Mouse (Mus musculus): ENCODE measurements around the gene Herc3. TPM values are rescaled to one million over a fixed set of nuclear protein-coding genes. Genes with fewer than 3 reads are reported as not detected.

The Herc3 gene
- polyA plus RNA-seq, 1 experiment: 44.3 TPM

DNA sequence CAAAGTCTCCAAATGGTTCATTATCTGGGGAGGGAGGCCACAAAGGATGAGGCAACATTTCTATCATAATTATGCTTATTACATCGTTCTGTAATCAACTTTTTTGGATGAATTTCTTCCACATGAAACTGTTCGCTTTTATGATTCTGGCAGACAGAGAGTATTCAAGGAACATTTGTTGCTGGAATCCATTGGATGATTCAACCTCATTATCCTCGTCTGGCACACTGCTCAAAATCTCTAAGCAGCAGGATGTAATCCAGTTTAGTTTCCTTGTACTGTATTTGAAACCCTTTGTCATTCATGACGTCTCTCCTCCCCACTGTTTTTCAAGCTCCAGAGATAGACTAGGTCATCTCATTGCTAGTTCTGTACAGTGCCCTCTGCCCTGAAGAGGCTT, 115.6 kb downstream of the Herc3 start:
- no peak for DNase-seq (ENCODE audit: low read depth)
- no peak for TF ChIP-seq CTCF (IDR thresholded peaks at IDR 0.05; ENCODE audit: borderline replicate concordance, extremely low read depth, insufficient read depth, insufficient read length)
- TF ChIP-seq POLR2A (IDR thresholded peaks at IDR 0.05; ENCODE audit: borderline replicate concordance, extremely low read depth, insufficient read depth, insufficient read length, poor library complexity, severe bottlenecking): no peak

DNA sequence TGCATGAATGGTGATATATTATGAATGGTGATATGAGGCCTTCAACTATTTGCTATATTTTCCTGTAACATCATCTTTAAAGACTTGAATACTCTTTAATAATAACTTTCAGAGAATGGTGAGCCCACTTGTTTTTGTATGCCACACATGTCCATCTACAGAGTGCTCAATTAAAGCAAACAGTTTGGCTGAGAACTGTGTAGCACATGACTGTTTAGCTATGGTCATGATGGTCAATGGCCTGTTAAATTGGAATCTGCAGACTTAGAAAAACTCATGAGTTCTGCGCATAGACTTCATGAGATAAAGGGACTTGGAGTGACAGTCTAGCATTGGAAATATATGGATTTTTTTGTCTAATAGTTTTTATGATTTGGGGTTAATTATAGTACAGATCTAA, 119.1 kb downstream of the Herc3 start:
- no peak for DNase-seq (ENCODE audit: low read depth)
- TF ChIP-seq CTCF (IDR thresholded peaks at IDR 0.05; ENCODE audit: borderline replicate concordance, extremely low read depth, insufficient read depth, insufficient read length): no peak
- TF ChIP-seq POLR2A (IDR thresholded peaks at IDR 0.05; ENCODE audit: borderline replicate concordance, extremely low read depth, insufficient read depth, insufficient read length, poor library complexity, severe bottlenecking): no peak

- no peak for TF ChIP-seq POLR2A (IDR thresholded peaks at IDR 0.05; ENCODE audit: borderline replicate concordance, extremely low read depth, insufficient read depth, insufficient read length, poor library complexity, severe bottlenecking)
- no peak for TF ChIP-seq CTCF (IDR thresholded peaks at IDR 0.05; ENCODE audit: borderline replicate concordance, extremely low read depth, insufficient read depth, insufficient read length)
Observed at GRCm38 (mm10) chr6:58951128-58951992, 120.1 kb downstream of the Herc3 start.

GRCm38 (mm10) chr6:58960523-58960922, 129.3 kb downstream of the Herc3 start:
- DNase-seq (ENCODE audit: low read depth): no peak
- no peak for TF ChIP-seq CTCF (IDR thresholded peaks at IDR 0.05; ENCODE audit: borderline replicate concordance, extremely low read depth, insufficient read depth, insufficient read length)
- no peak for TF ChIP-seq POLR2A (IDR thresholded peaks at IDR 0.05; ENCODE audit: borderline replicate concordance, extremely low read depth, insufficient read depth, insufficient read length, poor library complexity, severe bottlenecking)

More at GRCm38 (mm10) chr6:58951128-58951992, 120.1 kb downstream of the Herc3 start:
- no peak for DNase-seq (ENCODE audit: low read depth)

DNA sequence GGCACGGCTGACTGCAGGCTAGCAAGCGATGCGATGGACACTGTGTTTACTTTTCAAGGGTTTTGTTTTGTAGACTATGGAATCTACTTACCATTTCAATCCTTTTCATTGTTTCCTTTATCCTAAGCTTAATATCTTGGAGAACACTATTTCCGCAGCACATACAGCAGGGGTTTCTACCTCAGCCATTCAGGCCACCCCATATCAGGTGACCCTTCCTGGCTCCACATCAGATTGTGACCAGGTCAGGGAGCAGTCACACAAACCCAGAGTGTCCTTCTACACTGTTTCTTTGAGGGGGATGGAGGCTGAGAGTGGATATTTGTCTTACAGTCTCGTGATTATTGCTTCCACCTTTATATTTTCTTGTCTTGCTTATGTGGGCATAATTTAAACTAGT, 131.4 kb downstream of the Herc3 start:
- no peak for DNase-seq (ENCODE audit: low read depth)
- TF ChIP-seq POLR2A (IDR thresholded peaks at IDR 0.05; ENCODE audit: borderline replicate concordance, extremely low read depth, insufficient read depth, insufficient read length, poor library complexity, severe bottlenecking) (no peak), CTCF (IDR thresholded peaks at IDR 0.05; ENCODE audit: borderline replicate concordance, extremely low read depth, insufficient read depth, insufficient read length) (no peak)

DNA sequence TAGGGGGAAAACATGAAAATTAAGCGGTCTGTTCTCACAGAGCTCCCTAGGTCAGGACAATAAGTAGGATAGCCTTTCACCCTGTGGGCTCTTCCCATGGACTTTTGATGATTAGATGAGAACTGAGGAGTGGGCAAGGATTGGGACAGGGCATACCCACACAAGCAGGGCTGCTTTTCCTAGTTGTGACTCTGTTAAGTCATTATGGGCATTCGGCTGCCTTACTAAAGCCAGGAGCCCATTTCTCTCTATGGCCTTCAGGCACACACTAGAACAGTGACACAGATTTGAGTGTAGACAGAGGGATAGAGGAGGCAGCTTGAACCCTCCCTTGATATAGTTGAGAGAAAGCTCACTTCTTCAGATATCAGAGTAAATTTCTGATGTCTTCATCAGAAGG, 132.8 kb downstream of the Herc3 start:
- no peak for DNase-seq (ENCODE audit: low read depth)
- TF ChIP-seq CTCF (IDR thresholded peaks at IDR 0.05; ENCODE audit: borderline replicate concordance, extremely low read depth, insufficient read depth, insufficient read length) (no peak), POLR2A (IDR thresholded peaks at IDR 0.05; ENCODE audit: borderline replicate concordance, extremely low read depth, insufficient read depth, insufficient read length, poor library complexity, severe bottlenecking) (no peak)

GRCm38 (mm10) chr6:58964565-58964964, 133.3 kb downstream of the Herc3 start:
- no peak for DNase-seq (ENCODE audit: low read depth)
- TF ChIP-seq POLR2A (IDR thresholded peaks at IDR 0.05; ENCODE audit: borderline replicate concordance, extremely low read depth, insufficient read depth, insufficient read length, poor library complexity, severe bottlenecking) (no peak), CTCF (IDR thresholded peaks at IDR 0.05; ENCODE audit: borderline replicate concordance, extremely low read depth, insufficient read depth, insufficient read length) (no peak)

GRCm38 (mm10) chr6:58965071-58965831, 134.0 kb downstream of the Herc3 start:
- peak; percentile 40 for DNase-seq (ENCODE audit: low read depth)
- TF ChIP-seq CTCF (IDR thresholded peaks at IDR 0.05; ENCODE audit: borderline replicate concordance, extremely low read depth, insufficient read depth, insufficient read length) (no peak), POLR2A (IDR thresholded peaks at IDR 0.05; ENCODE audit: borderline replicate concordance, extremely low read depth, insufficient read depth, insufficient read length, poor library complexity, severe bottlenecking) (no peak)

- DNase-seq (ENCODE audit: low read depth): no peak
- TF ChIP-seq CTCF (IDR thresholded peaks at IDR 0.05; ENCODE audit: borderline replicate concordance, extremely low read depth, insufficient read depth, insufficient read length) (no peak), POLR2A (IDR thresholded peaks at IDR 0.05; ENCODE audit: borderline replicate concordance, extremely low read depth, insufficient read depth, insufficient read length, poor library complexity, severe bottlenecking) (no peak)
Observed at GRCm38 (mm10) chr6:58968272-58968671, 137.0 kb downstream of the Herc3 start.

Other genes starting within 250 kb of the Herc3 start
- gene Abcg2, start 246.9 kb upstream of the Herc3 start, polyA plus RNA-seq (2012; rRNA removed): 20.5 and 22.1 TPM in 2 replicates
- 72.6 and 113 TPM in 2 replicates for gene Nap1l5, start 75.6 kb downstream of the Herc3 start, polyA plus RNA-seq (2012; rRNA removed)
- 3.8 and 4.8 TPM in 2 replicates for gene Fam13a, start 193.1 kb downstream of the Herc3 start, polyA plus RNA-seq (2012; rRNA removed)

All from brain, embryonic 14.5 days (tissue).